Mouse (Mus musculus): ENCODE results near the gene Zbtb20.
A peak's percentile ranks its signal among the peaks of the same experiment; 100 is the strongest.

The Zbtb20 gene

DNA sequence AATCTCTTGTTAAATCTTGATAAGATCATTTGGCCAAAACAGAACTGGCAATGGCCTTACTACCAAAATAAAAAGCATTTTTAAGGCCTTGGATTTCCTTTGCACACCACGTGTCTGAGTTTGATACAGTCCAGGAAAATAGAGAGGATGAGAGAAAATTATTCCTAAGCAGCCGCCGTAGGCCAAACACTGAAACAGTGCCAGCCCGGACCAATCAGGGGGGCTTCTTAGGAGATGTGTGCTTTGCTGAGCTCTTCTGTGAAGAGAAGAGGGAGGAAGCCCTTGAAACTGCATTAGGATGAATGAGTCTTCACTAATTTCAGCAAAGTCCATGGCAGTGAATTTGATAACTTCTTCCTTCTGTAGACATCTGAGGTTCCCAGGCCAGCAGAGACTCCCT is 635.9 kb downstream of the Zbtb20 start:
- DNase-seq (ENCODE audit: low read depth): no peak

DNA sequence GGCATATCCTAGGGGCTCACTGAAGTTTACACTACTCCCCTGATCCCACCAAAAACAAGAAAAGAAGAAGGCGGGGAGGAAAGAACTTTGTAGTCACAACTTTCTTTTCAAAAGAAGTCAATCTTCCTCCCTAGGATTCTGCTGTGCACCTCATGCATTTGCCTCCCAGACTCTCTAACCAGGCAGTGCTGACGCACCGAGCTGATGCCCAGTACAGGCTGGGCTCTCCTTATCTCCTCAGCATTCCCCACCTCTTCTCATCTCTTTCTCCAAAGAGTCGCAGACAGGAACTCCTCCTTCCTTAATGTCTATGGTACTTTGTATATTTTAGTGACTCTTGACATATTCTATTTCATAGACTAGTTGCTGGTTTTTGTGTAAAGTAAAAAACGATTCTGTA is 638.3 kb downstream of the Zbtb20 start:
- no peak for DNase-seq (ENCODE audit: low read depth)

DNA sequence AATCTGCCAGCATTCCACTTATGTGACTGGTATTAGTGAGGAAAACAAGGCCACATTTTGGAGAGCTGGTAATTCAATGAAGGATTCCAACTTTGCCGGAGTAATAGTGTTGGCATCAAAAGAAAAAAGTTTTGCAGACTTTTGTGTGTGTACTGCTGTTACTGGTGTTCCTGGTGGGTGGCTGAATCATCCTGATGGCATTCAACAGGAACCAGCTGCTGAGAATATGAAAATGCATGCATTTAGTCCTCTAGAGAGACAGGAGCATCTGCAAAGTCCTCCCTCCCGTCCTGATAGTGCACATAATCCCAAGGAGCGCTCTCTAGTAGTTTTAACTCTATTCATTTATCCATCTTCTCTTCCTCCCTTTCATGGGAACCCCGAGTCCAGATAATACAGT is 639.9 kb downstream of the Zbtb20 start:
- no peak for DNase-seq (ENCODE audit: low read depth)

DNA sequence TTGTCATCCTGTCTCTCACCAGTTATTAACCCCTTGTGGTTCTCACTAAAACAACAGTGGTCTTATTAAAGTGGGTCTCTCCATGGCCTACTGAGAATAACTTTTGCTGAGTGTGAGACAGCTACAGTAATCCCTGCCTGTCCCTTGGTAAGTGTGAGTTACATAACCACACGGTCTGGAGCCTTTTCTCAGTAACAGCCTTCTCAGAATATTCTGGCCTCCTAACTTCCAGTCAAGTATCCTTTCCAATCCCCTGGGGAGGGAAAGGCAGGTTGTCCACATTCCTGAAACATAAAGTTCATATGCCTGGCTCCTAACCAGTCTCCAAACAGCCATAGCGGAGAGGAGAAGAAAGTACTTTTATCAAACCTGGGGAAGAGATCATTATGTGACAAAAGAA is 644.6 kb downstream of the Zbtb20 start:
- no peak for DNase-seq (ENCODE audit: low read depth)

DNA sequence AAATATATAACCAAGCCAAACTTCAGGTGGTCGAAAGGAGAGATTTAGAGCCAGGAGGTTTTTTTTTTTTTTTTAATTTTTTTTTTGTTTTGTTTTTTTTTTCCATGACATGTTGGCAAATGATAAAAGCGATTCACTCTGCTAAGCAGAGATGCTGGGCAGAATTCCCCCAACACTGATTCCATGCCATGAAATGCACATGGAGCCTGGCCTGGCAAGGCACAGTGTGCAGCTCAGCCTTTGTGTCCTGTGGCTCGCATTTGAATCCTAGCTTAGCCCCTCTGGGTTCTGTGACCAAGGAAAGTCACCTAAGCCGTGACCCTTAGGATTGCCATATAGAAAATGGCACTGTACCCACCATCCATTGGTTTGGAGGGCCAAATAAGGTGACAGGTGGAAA is 646.8 kb downstream of the Zbtb20 start:
- no peak for DNase-seq (ENCODE audit: low read depth)

DNA sequence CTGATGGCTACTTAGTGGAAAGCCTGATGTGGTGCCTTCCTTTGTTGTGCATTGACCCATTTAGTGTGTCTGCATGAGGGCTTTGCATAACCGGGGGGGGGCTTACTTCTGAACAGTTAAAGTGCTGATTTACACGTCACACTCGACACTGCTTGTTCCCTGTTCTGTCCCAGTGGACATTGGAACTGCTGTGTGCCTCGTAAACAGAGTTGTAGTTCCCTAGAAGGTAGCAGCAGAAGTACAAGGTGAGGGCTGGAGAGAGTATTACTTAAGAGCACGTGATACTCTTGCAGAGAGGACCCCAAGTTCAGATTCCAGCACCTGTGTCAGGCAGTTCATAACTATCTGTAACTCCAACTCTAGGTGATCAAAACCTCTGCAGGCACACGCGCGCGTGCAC is 648.5 kb downstream of the Zbtb20 start:
- DNase-seq (ENCODE audit: low read depth): no peak

DNA sequence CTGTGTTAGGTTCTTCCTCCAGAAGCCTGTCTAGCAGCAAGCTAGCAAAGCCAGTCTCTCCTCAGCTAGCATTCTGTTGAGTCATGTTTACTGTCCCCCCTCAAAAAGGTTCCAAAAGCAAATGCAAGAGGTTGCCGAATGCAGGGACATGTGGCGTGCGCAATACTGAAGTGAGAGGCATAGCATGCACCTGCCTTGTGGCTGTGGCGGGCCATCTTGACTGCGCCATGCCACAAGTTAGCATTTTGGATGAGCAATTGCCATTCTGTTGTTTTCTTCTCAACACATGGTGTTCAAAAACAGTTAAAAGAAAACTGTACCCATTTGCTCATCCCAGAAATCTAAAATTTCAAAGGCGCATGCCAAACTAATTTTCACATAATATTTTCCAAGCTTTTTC is 649.9 kb downstream of the Zbtb20 start:
- DNase-seq (ENCODE audit: low read depth): no peak

DNA sequence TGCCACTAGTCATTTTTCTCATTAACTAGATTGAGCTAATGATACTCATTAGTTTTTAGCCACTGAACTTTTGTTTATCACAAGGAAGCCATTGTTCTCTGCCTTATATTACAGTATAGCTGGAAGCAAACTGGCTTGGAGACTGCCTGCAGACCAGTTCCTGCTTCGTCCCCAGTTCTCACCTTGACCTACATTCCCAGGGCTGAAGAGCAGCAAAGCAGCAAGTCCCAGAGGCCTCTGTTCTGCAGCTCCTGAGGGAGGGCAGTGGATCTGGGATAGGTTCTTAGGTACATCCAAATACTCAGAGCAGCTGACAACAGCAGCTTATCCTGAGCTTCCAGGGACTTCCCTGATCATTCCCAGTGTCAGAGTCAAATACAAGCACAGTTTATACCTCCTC is 652.6 kb downstream of the Zbtb20 start:
- DNase-seq (ENCODE audit: low read depth): no peak

DNA sequence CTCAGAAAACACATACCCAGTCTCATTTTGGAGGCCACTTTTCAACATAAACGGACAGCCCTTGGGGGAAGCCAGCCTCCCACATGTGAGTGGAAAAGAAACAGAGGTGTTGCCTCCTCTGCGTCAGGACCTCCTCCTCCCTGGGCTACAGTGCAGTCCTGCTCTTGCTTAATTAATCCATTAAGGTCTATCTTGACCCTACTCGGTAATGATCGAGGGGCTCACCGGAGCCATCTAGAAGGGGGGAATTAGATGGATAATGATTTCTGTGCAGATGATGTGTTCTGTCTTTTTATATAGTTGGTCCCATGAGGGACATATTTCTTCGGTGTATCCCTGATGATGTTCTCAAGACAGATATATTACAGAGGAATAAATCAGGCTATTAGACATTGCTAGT is 655.6 kb downstream of the Zbtb20 start:
- no peak for DNase-seq (ENCODE audit: low read depth)

DNA sequence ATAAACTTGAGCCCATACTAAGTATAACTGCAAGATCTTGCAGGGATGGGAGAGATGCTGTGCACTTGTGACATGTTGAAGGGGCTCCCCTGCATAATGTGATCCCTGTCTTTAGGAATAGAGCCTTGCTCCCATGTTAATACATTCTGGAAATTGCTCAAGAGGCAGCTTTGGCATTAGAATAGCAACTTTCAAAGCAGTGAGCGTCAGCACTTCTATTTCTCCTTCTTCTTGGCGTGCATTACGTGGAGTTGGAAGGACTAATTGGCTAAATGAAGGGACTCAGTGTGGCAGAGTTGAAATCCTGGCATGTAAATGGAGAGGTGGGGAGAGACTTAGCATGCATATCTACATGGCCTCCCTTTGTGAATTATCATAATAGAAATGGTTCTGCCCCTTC is 658.4 kb downstream of the Zbtb20 start:
- DNase-seq (ENCODE audit: low read depth): no peak

DNA sequence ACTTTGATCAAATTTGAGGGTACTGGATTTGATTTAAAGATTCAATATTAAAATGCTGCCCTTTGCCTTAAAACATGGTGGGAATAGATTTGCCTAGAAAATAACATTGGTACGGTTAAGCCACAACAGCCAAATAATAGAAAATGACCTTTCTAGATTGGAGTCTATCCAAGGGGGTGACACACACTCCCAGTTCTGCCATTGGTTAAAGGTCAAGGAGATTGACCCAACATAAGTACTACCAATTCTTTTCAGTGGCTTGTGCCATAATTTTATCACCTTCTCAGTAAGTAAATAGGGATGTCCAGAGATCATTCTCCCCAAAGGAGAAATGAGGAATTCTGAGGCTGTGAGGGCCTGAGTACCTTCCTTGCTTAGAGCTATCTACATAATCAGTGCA is 660.2 kb downstream of the Zbtb20 start:
- no peak for DNase-seq (ENCODE audit: low read depth)

DNA sequence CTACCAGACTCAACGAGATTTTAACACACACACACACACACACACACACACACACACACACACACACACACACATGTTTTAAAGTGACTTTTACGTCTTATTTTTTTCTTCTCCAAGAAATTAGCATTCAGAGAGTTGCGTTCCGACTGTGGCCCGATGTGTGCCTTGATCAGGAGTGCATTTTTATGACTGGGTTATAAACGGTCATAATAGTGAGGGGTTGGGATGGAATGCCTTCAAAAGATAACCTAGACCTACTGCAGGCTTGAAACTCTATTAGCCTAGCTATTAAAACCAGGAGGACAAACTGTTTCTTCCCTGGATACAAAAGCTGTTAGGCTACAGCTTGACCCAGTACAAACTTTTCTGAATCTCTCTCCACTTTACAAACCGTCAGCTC is 661.5 kb downstream of the Zbtb20 start:
- no peak for DNase-seq (ENCODE audit: low read depth)

DNA sequence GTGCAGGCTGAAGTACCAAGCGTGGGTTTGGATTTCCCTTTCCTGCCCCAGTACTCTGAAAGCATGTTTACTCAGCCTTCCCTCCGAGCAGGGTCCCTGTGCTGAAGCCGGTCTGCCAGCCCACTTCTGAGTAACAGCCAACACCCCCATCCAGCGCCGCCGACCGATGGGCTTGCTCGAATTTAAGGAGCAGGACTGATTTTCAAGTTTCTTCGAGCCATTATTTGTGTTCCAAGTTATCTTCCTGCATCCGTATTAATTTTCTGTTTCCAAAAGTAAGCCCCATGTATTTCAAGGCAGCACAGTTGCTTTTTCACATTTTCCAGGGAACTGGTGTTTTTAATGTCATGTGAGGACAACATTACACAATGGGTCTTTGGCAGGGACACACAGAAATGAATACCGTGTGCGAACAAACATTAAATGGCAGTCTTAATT is 664.0 kb downstream of the Zbtb20 start:
- DNase-seq (ENCODE audit: low read depth): no peak

DNA sequence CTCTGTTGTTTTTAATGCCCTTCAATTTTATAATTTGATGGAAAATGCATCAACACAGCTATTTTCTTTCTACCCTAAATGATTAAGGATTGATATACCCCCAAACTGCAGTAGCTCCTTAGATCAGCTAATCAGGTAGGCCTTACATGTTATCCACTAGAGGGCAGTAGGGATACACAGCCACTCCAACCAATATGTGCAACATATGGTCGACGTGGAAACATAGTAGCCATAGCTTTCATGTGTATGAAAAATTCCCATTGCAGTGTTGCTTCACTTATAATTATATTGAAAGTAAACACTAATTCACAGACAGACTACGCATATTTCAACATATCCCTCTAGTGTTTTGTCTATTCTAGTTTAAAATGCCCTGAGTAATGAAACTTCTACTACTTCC is 664.4 kb downstream of the Zbtb20 start:
- peak; percentile 8 for DNase-seq (ENCODE audit: low read depth)

DNA sequence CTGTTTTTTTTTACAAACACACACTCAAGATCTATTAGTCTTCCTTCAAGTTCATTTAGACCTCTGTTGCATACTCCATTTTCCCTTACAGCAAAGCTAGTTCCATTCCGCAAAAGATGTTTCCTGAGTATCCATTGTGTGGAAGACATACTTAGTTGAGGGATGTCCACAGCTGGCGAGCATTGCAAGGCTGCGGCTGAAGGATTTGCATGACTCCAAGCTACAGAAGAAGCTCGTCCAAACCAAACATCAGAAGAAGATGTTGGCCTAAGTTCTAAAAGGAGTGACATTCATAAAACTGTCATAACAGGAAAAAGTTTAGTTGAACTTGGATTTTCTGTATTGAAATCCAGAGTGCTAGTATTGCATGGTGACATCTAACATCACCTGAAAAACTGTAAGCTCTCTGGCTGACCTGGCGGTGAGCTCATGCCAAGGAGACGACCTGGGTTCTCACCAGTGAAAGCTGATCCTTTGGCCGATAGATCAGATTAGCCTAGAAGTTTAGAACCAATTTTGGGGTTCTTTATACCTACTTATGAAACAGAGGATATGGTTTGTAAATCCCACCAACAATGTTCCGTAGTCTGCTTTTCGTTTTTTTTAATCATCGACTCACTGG is 665.0 kb downstream of the Zbtb20 start:
- DNase-seq (ENCODE audit: low read depth): no peak

DNA sequence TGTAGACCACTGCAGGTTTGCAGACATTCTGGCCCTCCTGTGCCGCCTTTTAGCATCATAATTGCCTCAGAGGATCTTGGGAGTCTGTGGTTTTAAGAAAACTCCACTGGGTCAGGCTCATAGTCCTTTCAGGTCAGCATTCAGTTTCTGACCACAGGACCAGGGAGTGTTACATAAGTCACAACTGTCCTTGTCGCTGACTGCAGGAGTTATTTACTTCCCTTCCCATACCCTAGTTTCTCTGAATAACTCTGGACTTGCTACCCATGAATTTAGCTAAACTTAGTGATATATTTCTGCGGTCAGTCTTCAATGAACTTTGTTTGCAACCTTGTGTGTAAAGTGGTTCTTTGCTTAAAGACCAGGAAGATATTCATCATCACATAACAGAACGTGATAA is 669.6 kb downstream of the Zbtb20 start:
- no peak for DNase-seq (ENCODE audit: low read depth)

DNA sequence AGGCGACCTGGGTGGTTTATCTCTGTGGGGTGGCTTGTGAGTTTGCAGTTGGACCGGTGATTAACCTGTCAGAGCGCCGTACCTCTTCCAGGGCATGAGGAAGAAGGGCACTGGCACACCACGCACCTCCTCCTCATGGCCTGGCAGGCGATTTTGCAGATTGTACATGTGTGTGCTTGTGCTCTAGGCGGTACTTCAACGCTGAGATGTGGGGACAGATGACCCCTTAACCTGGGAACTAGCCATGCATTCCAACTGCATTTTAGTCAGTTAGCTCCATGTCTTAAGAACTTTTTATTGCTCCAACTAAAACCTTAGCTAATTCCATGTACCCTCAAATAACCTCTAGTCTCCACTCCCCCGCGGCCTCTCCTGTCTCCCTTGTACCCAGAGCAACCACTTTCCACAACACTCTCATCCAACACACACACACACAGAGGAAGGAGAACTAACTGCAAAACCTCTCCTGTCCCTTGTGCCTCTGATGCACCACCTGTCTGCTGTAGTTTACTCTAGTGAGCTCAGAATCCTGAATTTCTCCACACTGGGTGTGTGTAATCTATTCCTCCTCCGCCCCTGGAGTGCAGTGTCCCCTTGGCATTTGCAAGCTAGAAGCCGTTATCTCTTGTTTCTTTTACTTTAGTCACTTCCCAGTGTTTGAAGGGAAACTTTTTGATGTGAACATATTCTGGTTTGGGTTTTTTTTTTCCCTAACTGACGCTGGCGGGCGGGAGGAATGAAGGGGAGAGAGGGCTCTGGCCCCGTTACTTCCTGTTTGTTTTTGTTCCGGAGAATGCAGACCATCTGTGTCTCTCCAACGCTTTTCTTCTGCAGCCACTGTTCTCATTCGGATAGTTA is 671.9 kb downstream of the Zbtb20 start:
- no peak for DNase-seq (ENCODE audit: low read depth)

DNA sequence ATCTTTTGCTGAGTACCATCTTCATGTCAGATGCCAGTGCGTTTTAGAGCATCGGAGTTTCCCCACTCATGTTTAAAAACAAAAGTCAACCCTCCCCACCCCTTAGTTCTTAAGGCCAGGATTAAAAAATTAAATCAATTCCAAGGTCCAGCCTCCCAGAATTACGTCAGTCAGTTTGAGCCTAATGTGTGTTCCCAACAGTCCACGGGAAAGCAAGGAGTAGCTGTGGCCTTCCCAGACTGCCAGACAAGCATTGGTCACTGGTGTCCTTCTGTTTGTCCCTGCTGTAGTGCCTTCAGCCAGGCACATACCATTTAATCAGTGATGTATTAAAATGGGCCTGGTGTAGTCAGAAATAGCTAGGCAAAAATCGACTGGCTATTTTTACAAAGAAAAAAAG is 673.1 kb downstream of the Zbtb20 start:
- DNase-seq (ENCODE audit: low read depth): no peak

DNA sequence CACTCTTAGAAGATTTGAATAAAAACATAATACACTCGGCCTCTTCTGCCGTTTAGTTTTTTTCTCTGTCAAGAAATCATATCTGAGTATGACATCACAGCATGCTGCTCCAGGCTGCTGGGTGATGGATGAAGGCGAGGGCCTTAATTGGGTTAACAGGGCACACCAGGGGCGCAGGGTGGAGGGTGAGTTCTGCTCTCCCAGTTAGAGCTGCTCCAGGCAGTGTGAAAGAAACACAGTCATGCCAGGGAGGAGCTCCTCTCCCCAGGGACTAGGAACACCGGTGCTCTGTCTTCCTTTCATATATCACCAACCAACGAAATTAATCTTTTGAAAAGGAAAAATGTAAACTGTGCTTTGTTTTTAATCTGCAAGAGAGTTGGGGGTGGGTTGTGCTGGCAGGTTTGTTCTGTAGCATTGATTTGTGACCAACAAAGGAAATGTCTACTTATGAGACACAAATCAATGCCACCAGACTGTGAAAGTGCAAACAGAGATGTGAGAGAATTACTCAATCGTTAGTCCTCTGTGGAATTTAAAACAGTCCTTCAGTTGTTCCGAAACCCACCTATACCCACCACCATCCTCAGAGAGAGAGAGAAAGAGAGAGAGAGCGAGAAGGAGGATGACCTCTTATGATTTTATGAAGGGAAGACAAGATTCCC is 673.9 kb downstream of the Zbtb20 start:
- DNase-seq (ENCODE audit: low read depth): no peak

DNA sequence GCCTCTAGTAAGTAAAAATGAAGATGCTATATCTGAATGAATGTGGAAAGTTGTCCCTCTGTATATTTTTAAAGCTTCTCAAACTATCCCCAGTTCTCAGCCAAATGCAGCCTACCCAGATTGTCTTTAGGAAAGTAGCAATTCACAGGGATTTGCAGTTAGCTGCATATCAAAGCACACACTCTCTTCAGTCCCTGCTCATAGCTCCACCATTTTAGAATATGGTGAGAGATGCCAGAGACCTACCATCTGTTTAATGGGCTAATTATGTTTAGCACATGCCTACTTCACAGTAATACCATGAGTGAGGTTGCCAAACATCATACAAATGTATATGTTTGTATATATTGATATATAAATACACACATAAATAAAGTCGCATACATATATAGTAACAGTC is 676.8 kb downstream of the Zbtb20 start:
- DNase-seq (ENCODE audit: low read depth): no peak

DNA sequence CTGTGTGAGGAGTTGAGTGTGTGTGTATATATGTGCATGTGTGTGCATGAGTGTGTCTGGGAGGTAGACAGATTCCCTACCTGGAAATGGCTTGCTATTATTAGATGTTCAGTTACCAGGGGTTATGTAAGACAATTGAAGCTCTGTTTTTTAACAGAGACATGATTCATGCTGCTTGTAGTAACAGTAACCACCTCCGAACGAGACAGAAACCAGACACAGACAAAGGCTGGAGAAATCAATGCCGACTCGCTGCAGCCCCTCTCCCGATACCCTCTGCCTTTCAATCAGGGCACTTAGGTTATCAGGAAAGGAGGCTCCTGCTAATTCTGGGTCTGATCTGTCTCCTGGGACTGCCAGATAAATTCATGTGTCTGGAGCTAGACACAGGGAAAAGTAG is 681.7 kb downstream of the Zbtb20 start:
- no peak for DNase-seq (ENCODE audit: low read depth)

DNA sequence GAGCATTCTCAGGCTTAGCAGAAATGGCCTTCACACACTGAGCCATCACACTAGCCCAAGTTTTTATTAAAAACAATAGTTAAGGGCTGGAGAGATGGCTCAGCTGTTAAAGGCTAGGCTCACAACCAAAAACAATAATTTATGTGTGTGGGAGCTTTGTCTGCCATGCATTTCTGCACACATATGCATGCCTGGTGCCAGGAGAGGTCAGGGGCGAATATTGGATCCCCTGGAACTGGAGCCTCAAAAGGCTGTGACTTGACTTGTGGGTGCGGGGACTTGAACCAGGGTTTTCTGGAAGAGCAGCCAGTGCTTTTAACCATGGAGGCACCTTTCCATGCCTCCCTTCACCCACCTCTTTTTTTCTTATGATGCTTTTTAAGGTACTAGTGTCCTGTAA is 685.6 kb downstream of the Zbtb20 start:
- no peak for DNase-seq (ENCODE audit: low read depth)

DNA sequence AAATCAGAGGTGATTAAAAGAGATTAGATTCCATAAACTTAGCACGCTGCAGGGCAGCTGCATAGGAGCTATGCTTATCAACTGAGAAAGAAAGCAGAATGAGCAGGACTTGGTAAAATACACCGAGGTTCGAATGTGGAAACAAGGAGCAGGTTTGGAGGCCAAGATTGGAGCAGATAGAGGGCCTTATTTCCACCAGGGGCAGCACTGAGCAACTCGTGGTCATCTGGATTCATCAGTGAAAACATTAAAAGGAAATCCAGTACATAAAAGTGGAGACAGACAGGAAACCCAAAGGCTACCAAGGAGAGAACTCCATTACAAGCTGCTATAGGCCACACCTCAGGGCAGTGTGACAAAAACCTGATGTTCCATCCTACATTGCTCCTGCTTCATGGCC is 686.3 kb downstream of the Zbtb20 start:
- no peak for DNase-seq (ENCODE audit: low read depth)
